Mouse (Mus musculus) kidney, postnatal 25 days (tissue): Measurements from ENCODE around the gene Crtac1.
A peak's percentile ranks its signal among the peaks of the same experiment; 100 is the strongest.

ENCODE experiments used
- DNase-seq, 2 experiments: peaks; one replicate each; pipeline ENCODE4 v3.0.0; 2021; ENCODE audit warnings: mixed read lengths in 2 of 2

Gene Crtac1

GRCm38 (mm10) chr19:42431485-42432190, at the start of gene Crtac1:
Gene Crtac1, minus strand, starts transcription at chr19:42431783.
- peak; percentile 15 to 51 for DNase-seq

- no peak for DNase-seq
These were observed 46.7 kb upstream of the Crtac1 start for GRCm38 (mm10) chr19:42478303-42478702.

GRCm38 (mm10) chr19:42477769-42478168, 46.2 kb upstream of the Crtac1 start:
- DNase-seq = no peak

GRCm38 (mm10) chr19:42472831-42473230, 41.2 kb upstream of the Crtac1 start:
- DNase-seq = peak in 1 of 2 experiments; percentile 14

- no peak for DNase-seq
These were observed 40.0 kb upstream of the Crtac1 start for GRCm38 (mm10) chr19:42471571-42471970.

- no peak for DNase-seq
These were observed 30.3 kb upstream of the Crtac1 start for GRCm38 (mm10) chr19:42461851-42462250.

- DNase-seq = no peak
These were observed 29.8 kb upstream of the Crtac1 start for GRCm38 (mm10) chr19:42461353-42461752.

GRCm38 (mm10) chr19:42459512-42459911, 27.9 kb upstream of the Crtac1 start:
- DNase-seq = no peak

GRCm38 (mm10) chr19:42454481-42455236, 23.1 kb upstream of the Crtac1 start:
- DNase-seq = peak in 1 of 2 experiments; percentile 7

GRCm38 (mm10) chr19:42454006-42454405, 22.4 kb upstream of the Crtac1 start:
- peak; percentile 62 to 75 for DNase-seq

- DNase-seq = peak; percentile 43 to 70
These were observed 21.0 kb upstream of the Crtac1 start for GRCm38 (mm10) chr19:42452539-42452938.

- no peak for DNase-seq
These were observed 17.0 kb upstream of the Crtac1 start for GRCm38 (mm10) chr19:42448539-42448938.

GRCm38 (mm10) chr19:42443887-42444409, 12.4 kb upstream of the Crtac1 start:
- DNase-seq = peak in 1 of 2 experiments; percentile 24

GRCm38 (mm10) chr19:42443266-42443665, 11.7 kb upstream of the Crtac1 start:
- DNase-seq = no peak

GRCm38 (mm10) chr19:42442246-42443197, 10.9 kb upstream of the Crtac1 start:
- no peak for DNase-seq

GRCm38 (mm10) chr19:42440089-42440488, 8.5 kb upstream of the Crtac1 start:
- no peak for DNase-seq

- peak in 1 of 2 experiments; percentile 25 for DNase-seq
These were observed 7.8 kb upstream of the Crtac1 start for GRCm38 (mm10) chr19:42439353-42439752.

GRCm38 (mm10) chr19:42435621-42436020, 4.0 kb upstream of the Crtac1 start:
- no peak for DNase-seq

GRCm38 (mm10) chr19:42432761-42433160, 1.2 kb upstream of the Crtac1 start:
- no peak for DNase-seq

- DNase-seq = no peak
These were observed 608 bp upstream of the Crtac1 start for GRCm38 (mm10) chr19:42432191-42432590.

GRCm38 (mm10) chr19:42430981-42431380, 602 bp downstream of the Crtac1 start:
- DNase-seq = no peak

- DNase-seq = peak in 1 of 2 experiments; percentile 48
These were observed 2.2 kb downstream of the Crtac1 start for GRCm38 (mm10) chr19:42429410-42429809.

GRCm38 (mm10) chr19:42425208-42425607, 6.4 kb downstream of the Crtac1 start:
- DNase-seq = peak in 1 of 2 experiments; percentile 23
